Mouse (Mus musculus) hindbrain, postnatal 0 days (tissue): ENCODE data around the gene Zpr1. TPM values are rescaled to one million over a fixed set of nuclear protein-coding genes. Genes with fewer than 3 reads are reported as not detected.

Experiments
- ATAC-seq: fragments of 200-750 bp; cut with Nextera tagmentation; 2 replicates; pipeline ENCODE4 v1.8.0; 2017; ENCODE audit warnings: mild to moderate bottlenecking, moderate TSS enrichment, moderate library complexity
- DNase-seq: peaks from one replicate; pipeline ENCODE4 v3.0.0-alpha.2; 2015; ENCODE audit warnings: low spot score
- H3K27ac ChIP-seq: fragments of 300-500 bp; sonication (generic); 2 replicates; pipeline ENCODE4 v1.5.1; 2014; ENCODE audit warnings: mild to moderate bottlenecking
- H3K27me3 ChIP-seq: fragments of 300-500 bp; sonication (generic); 2 replicates; pipeline ENCODE4 v1.6.1; 2014; ENCODE audit warnings: low read length, mixed read lengths; ENCODE audit not compliant: insufficient read depth
- H3K36me3 ChIP-seq: fragments of 300-500 bp; sonication (generic); 2 replicates; pipeline ENCODE4 v1.6.1; 2014; ENCODE audit warnings: low read length, mixed read lengths; ENCODE audit not compliant: insufficient read depth
- H3K4me1 ChIP-seq: fragments of 300-500 bp; sonication (generic); 2 replicates; pipeline ENCODE4 v1.6.1; 2014; ENCODE audit warnings: antibody characterized with exemption, low read length, mixed read lengths; ENCODE audit not compliant: insufficient read depth
- H3K4me2 ChIP-seq: fragments of 300-500 bp; sonication (generic); 2 replicates; pipeline ENCODE4 v1.6.1; 2014; ENCODE audit warnings: low read depth, mild to moderate bottlenecking, low read length, moderate library complexity, mixed read lengths
- H3K4me3 ChIP-seq: fragments of 300-500 bp; sonication (generic); 2 replicates; pipeline ENCODE4 v1.5.1; 2014; ENCODE audit warnings: low read length
- H3K9ac ChIP-seq: fragments of 300-500 bp; sonication (generic); replicated peaks from 2 replicates; pipeline ENCODE4 v1.6.1; 2014; ENCODE audit warnings: mild to moderate bottlenecking, low read length, moderate library complexity, mixed read lengths
- H3K9me3 ChIP-seq: fragments of 300-500 bp; sonication (generic); 2 replicates; pipeline ENCODE4 v1.6.1; 2016; ENCODE audit warnings: low read length, mixed read lengths
- CTCF ChIP-seq: IDR thresholded peaks from 2 replicates; pipeline ENCODE4 v1.5.1; 2016; ENCODE audit warnings: antibody characterized with exemption, control low read depth, low read depth
- WGBS: fragments of 180-500 bp; shearing (Covaris S2); extraction: QIAGEN DNeasy Blood & Tissue Kit; methylation state at CpG from one replicate; pipeline ENCODE4 v1.1.7; 2014; 5-methylcytosine and 5-hydroxymethylcytosine counted together
- polyA plus RNA-seq: library from polyadenylated mRNA; unstranded; fragments of >200 nt; fragmentation: Nextera tagmentation; extraction: Ambion mirVana; gene quantifications from 2 replicates; pipeline ENCODE4 v1.2.1, GENCODE M21; 2015
- total RNA-seq: library from RNA; depleted of rRNA; stranded (reverse); fragments of >200 nt; gene quantifications from 2 replicates; pipeline ENCODE4 v1.2.3, GENCODE M21; 2014; rRNA removed

The Zpr1 gene
- total RNA-seq (20.0 and 43.1 TPM in 2 replicates), polyA plus RNA-seq (45.7 and 47.3 TPM in 2 replicates)

- Histone ChIP-seq H3K9me3 (no peaks in the 10 kb centered on the region), H3K9ac (peak within 1 kb of the TSS; percentile 68), H3K4me3 (peak within 1 kb of the TSS; percentile 71), H3K27ac (peak within 1 kb of the TSS; percentile 70), H3K4me2 (peak within 1 kb of the TSS; percentile 95), H3K27me3 (no peaks in the 10 kb centered on the region; the same call in 1 of the 2 replicates), H3K36me3 (peaks cover 30% of the 10 kb centered on the region), H3K4me1 (peaks cover 5% of the 10 kb centered on the region; the same call in 1 of the 2 replicates)
- peak; percentile 57 for TF ChIP-seq CTCF
- WGBS: 6% methylated on average over 45 of the region's 45 CpGs
- peak; percentile 96 for ATAC-seq
- DNase-seq: peak; percentile 95
These were observed at the start of gene Zpr1 for GRCm38 (mm10) chr9:46272677-46273454. Gene Zpr1, plus strand, starts transcription at chr9:46273064.

- no peak for ATAC-seq
- DNase-seq: no peak
- Histone ChIP-seq H3K9ac (no peak overlapping the region), H3K27me3 (no peaks in the 10 kb centered on the region), H3K27ac (no peak overlapping the region), H3K4me3 (no peak overlapping the region), H3K4me1 (no peaks in the 10 kb centered on the region), H3K4me2 (no peak overlapping the region), H3K36me3 (peaks cover 25% of the 10 kb centered on the region), H3K9me3 (no peaks in the 10 kb centered on the region)
- TF ChIP-seq CTCF: no peak
- 77% methylated on average over 6 of the region's 6 CpGs for WGBS
These were observed 49.8 kb upstream of the Zpr1 start for GRCm38 (mm10) chr9:46223090-46223489.

- Histone ChIP-seq H3K4me1 (no peaks in the 10 kb centered on the region), H3K4me3 (no peak overlapping the region), H3K9ac (no peak overlapping the region), H3K27ac (no peak overlapping the region), H3K4me2 (no peak overlapping the region), H3K36me3 (peaks cover 25% of the 10 kb centered on the region), H3K9me3 (no peaks in the 10 kb centered on the region), H3K27me3 (no peaks in the 10 kb centered on the region)
- no peak for DNase-seq
- no peak for TF ChIP-seq CTCF
- WGBS: 93% methylated on average over 3 of the region's 3 CpGs
- no peak for ATAC-seq
These were observed 48.8 kb upstream of the Zpr1 start for GRCm38 (mm10) chr9:46224101-46224500.

GRCm38 (mm10) chr9:46224945-46225660, 47.8 kb upstream of the Zpr1 start:
- Histone ChIP-seq H3K36me3 (peaks cover 24% of the 10 kb centered on the region; the same call in 1 of the 2 replicates), H3K4me2 (no peak overlapping the region), H3K27me3 (no peaks in the 10 kb centered on the region), H3K9ac (no peak overlapping the region), H3K9me3 (no peaks in the 10 kb centered on the region), H3K27ac (no peak overlapping the region), H3K4me3 (no peak overlapping the region), H3K4me1 (peaks cover 3% of the 10 kb centered on the region; the same call in 1 of the 2 replicates)
- DNase-seq (no peak), ATAC-seq (no peak)
- 66% methylated on average over 5 of the region's 5 CpGs for WGBS
- TF ChIP-seq CTCF: no peak

- no peak overlapping the region for H3K9ac ChIP-seq
- no peak overlapping the region for H3K4me3 ChIP-seq
- no peaks in the 10 kb centered on the region for H3K27me3 ChIP-seq
- ATAC-seq: no peak
- no peaks in the 10 kb centered on the region for H3K9me3 ChIP-seq
- H3K4me1 ChIP-seq: peaks cover 3% of the 10 kb centered on the region; the same call in 1 of the 2 replicates
- H3K27ac ChIP-seq: no peak overlapping the region
- H3K36me3 ChIP-seq: peaks cover 4% of the 10 kb centered on the region; the same call in 1 of the 2 replicates
- no peak overlapping the region for H3K4me2 ChIP-seq
- 95% methylated on average over 3 of the region's 3 CpGs for WGBS
- no peak for DNase-seq
- TF ChIP-seq CTCF: no peak
These were observed 45.7 kb upstream of the Zpr1 start for GRCm38 (mm10) chr9:46227064-46227614.

GRCm38 (mm10) chr9:46228491-46228890, 44.4 kb upstream of the Zpr1 start, which contains the start of gene Apoa1:
Gene Apoa1, plus strand, starts transcription at chr9:46228580.
- H3K4me1 ChIP-seq: peaks cover 3% of the 10 kb centered on the region; the same call in 1 of the 2 replicates
- no peak within 1 kb of the TSS for H3K4me2 ChIP-seq
- no peak within 1 kb of the TSS for H3K4me3 ChIP-seq
- no peak for TF ChIP-seq CTCF
- no peaks in the 10 kb centered on the region for H3K9me3 ChIP-seq
- H3K36me3 ChIP-seq: no peaks in the 10 kb centered on the region; the same call in 1 of the 2 replicates
- H3K9ac ChIP-seq: no peak within 1 kb of the TSS
- H3K27me3 ChIP-seq: no peaks in the 10 kb centered on the region
- H3K27ac ChIP-seq: no peak within 1 kb of the TSS
- 66% methylated on average over 9 of the region's 9 CpGs for WGBS
- no peak for DNase-seq
- no peak for ATAC-seq
